Mouse (Mus musculus) intestine, postnatal 0 days (tissue): Measurements from ENCODE around the gene 6820408C15Rik. TPM values are rescaled to one million over a fixed set of nuclear protein-coding genes. Genes with fewer than 3 reads are reported as not detected.
A peak's percentile ranks its signal among the peaks of the same experiment; 100 is the strongest.

Experiments used
- ATAC-seq: fragments of 200-750 bp; cut with Nextera tagmentation; 2 replicates; pipeline ENCODE4 v1.8.0; 2017; ENCODE audit warnings: mild to moderate bottlenecking, moderate TSS enrichment, moderate library complexity
- H3K27ac ChIP-seq: fragments of 300-500 bp; sonication (generic); 2 replicates; pipeline ENCODE4 v1.5.1; 2014; ENCODE audit warnings: mild to moderate bottlenecking, low read depth, low read length, moderate library complexity
- H3K27me3 ChIP-seq: fragments of 300-500 bp; sonication (generic); replicated peaks from 2 replicates; pipeline ENCODE4 v1.6.1; 2014; ENCODE audit warnings: low read length, mixed read lengths; ENCODE audit not compliant: control insufficient read depth, insufficient read depth
- H3K36me3 ChIP-seq: fragments of 300-500 bp; sonication (generic); 2 replicates; pipeline ENCODE4 v1.6.1; 2014; ENCODE audit warnings: mild to moderate bottlenecking, moderate library complexity; ENCODE audit not compliant: control insufficient read depth, insufficient read depth
- H3K4me1 ChIP-seq: fragments of 300-500 bp; sonication (generic); replicated peaks from 2 replicates; pipeline ENCODE4 v1.6.1; 2014; ENCODE audit warnings: antibody characterized with exemption, low read length, mixed read lengths; ENCODE audit not compliant: control insufficient read depth, insufficient read depth
- H3K4me2 ChIP-seq: fragments of 300-500 bp; sonication (generic); replicated peaks from 2 replicates; pipeline ENCODE4 v1.6.1; 2014; ENCODE audit warnings: low read depth, mild to moderate bottlenecking, moderate library complexity
- H3K4me3 ChIP-seq: fragments of 300-500 bp; sonication (generic); 2 replicates; pipeline ENCODE4 v1.5.1; 2014; ENCODE audit warnings: low read depth, low read length
- H3K9ac ChIP-seq: fragments of 300-500 bp; sonication (generic); 2 replicates; pipeline ENCODE4 v1.6.1; 2014; ENCODE audit warnings: mild to moderate bottlenecking, low read depth, low read length
- H3K9me3 ChIP-seq: fragments of 300-500 bp; sonication (generic); 2 replicates; pipeline ENCODE4 v1.6.1; 2016; ENCODE audit warnings: mixed run types; ENCODE audit not compliant: control insufficient read depth
- CTCF ChIP-seq: sonication (generic); IDR thresholded peaks from 2 replicates; pipeline ENCODE4 v1.5.1; 2016; ENCODE audit warnings: low read depth, mild to moderate bottlenecking, control low read depth, antibody characterized with exemption, moderate library complexity
- WGBS: fragments of 180-500 bp; shearing (Covaris S2); extraction: QIAGEN DNeasy Blood & Tissue Kit; methylation state at CpG from one replicate; pipeline ENCODE4 v1.1.7; 2014; 5-methylcytosine and 5-hydroxymethylcytosine counted together
- polyA plus RNA-seq: library from polyadenylated mRNA; unstranded; fragments of >200 nt; fragmentation: Nextera tagmentation; extraction: Ambion mirVana; gene quantifications from 2 replicates; pipeline ENCODE4 v1.2.1, GENCODE M21; 2015

Gene 6820408C15Rik
- 0.34 and 0.37 TPM in 2 replicates for polyA plus RNA-seq

- peak within 1 kb of the TSS; percentile 94 for H3K27ac ChIP-seq
- H3K4me2 ChIP-seq: peak within 1 kb of the TSS; percentile 86
- H3K9me3 ChIP-seq: no peaks in the 10 kb centered on the region; the same call in 1 of the 2 replicates
- peak within 1 kb of the TSS; percentile 90 for H3K4me3 ChIP-seq
- no peaks in the 10 kb centered on the region for H3K36me3 ChIP-seq
- ATAC-seq: no peak
- TF ChIP-seq CTCF: no peak
- WGBS: 26% methylated on average over 4 of the region's 4 CpGs
- no peaks in the 10 kb centered on the region for H3K27me3 ChIP-seq
- no peaks in the 10 kb centered on the region; the same call in 1 of the 2 replicates for H3K4me1 ChIP-seq
- H3K9ac ChIP-seq: peak within 1 kb of the TSS; percentile 97
These were observed at the start of gene 6820408C15Rik for GRCm38 (mm10) chr2:152415287-152415686. Gene 6820408C15Rik (plus strand): TSS chr2:152415587.

- Histone ChIP-seq H3K27me3 (no peaks in the 10 kb centered on the region), H3K9me3 (no peaks in the 10 kb centered on the region), H3K4me3 (no peak overlapping the region), H3K36me3 (no peaks in the 10 kb centered on the region), H3K9ac (no peak overlapping the region), H3K4me1 (no peaks in the 10 kb centered on the region), H3K27ac (no peak overlapping the region), H3K4me2 (no peak overlapping the region)
- no peak for ATAC-seq
- TF ChIP-seq CTCF: no peak
- 64% methylated on average over 5 of the region's 5 CpGs for WGBS
These were observed 47.5 kb upstream of the 6820408C15Rik start for GRCm38 (mm10) chr2:152367917-152368316.

- H3K4me3 ChIP-seq: no peak overlapping the region
- TF ChIP-seq CTCF: peak; percentile 96
- 29% methylated on average over 14 of the region's 14 CpGs for WGBS
- 0 out of 2 replicates have a peak, but pooled peaks have one; percentile 9 for ATAC-seq
- no peaks in the 10 kb centered on the region for H3K4me1 ChIP-seq
- H3K36me3 ChIP-seq: no peaks in the 10 kb centered on the region
- H3K4me2 ChIP-seq: peak overlapping the region; percentile 28; the same call in 1 of the 2 replicates
- H3K27ac ChIP-seq: no peak overlapping the region
- H3K9me3 ChIP-seq: no peaks in the 10 kb centered on the region
- H3K9ac ChIP-seq: no peak overlapping the region
- no peaks in the 10 kb centered on the region for H3K27me3 ChIP-seq
These were observed 46.8 kb upstream of the 6820408C15Rik start for GRCm38 (mm10) chr2:152368532-152369140.

GRCm38 (mm10) chr2:152372104-152372503, 43.3 kb upstream of the 6820408C15Rik start:
- Histone ChIP-seq H3K27me3 (peaks cover 17% of the 10 kb centered on the region), H3K9me3 (no peaks in the 10 kb centered on the region), H3K27ac (no peak overlapping the region), H3K4me2 (no peak overlapping the region), H3K9ac (no peak overlapping the region), H3K4me3 (no peak overlapping the region), H3K36me3 (no peaks in the 10 kb centered on the region), H3K4me1 (no peaks in the 10 kb centered on the region)
- ATAC-seq: no peak
- no peak for TF ChIP-seq CTCF
- WGBS: 80% methylated on average over 7 of the region's 7 CpGs

- H3K9ac ChIP-seq: no peak overlapping the region
- no peak overlapping the region for H3K27ac ChIP-seq
- TF ChIP-seq CTCF: no peak
- no peak overlapping the region for H3K4me3 ChIP-seq
- H3K4me2 ChIP-seq: no peak overlapping the region
- H3K36me3 ChIP-seq: no peaks in the 10 kb centered on the region
- no peak for ATAC-seq
- H3K9me3 ChIP-seq: no peaks in the 10 kb centered on the region
- H3K4me1 ChIP-seq: no peaks in the 10 kb centered on the region
- peaks cover 17% of the 10 kb centered on the region for H3K27me3 ChIP-seq
- WGBS: 53% methylated on average over 4 of the region's 4 CpGs
These were observed 42.7 kb upstream of the 6820408C15Rik start for GRCm38 (mm10) chr2:152372661-152373060.

GRCm38 (mm10) chr2:152373547-152373946, 41.8 kb upstream of the 6820408C15Rik start:
- Histone ChIP-seq H3K4me3 (no peak overlapping the region), H3K36me3 (no peaks in the 10 kb centered on the region), H3K27me3 (peaks cover 17% of the 10 kb centered on the region), H3K27ac (no peak overlapping the region), H3K9me3 (no peaks in the 10 kb centered on the region), H3K4me2 (no peak overlapping the region), H3K4me1 (no peaks in the 10 kb centered on the region), H3K9ac (no peak overlapping the region)
- WGBS: 73% methylated on average over 9 of the region's 9 CpGs
- no peak for ATAC-seq
- TF ChIP-seq CTCF: no peak
